Mouse (Mus musculus): ENCODE measurements around the gene Samd13. TPM values are rescaled to one million over a fixed set of nuclear protein-coding genes. Genes with fewer than 3 reads are reported as not detected.

Samd13 gene
- polyA plus RNA-seq, 1 experiment from 2014 or later = 0.30 TPM

DNA sequence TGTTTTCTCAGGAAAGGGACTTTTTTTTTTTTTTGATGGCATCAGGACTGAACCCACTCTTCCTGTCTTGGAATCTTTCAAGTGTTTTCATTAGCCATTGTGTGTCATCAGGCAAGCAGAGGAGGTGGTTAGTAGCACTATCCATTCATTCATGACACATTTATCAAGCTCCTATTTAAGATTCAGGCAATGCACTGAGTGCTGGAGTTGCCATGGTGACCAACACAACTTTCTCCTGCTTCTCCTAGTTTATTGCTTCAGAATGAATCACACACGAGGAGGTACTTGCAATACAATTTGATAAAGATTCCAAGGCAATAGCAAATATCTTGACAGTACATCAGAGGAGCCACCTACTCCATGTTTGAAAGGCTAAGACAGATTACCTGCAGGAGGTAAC lies 78.0 kb downstream of the Samd13 start:
- no peaks in the 10 kb centered on the region for H3K9me3 ChIP-seq
- no peaks in the 10 kb centered on the region for H3K36me3 ChIP-seq
- no peak overlapping the region for H3K9ac ChIP-seq
- no peaks in the 10 kb centered on the region for H3K27me3 ChIP-seq
- peak; percentile 79 for ATAC-seq (ENCODE audit: low FRiP score, low read depth)
- peak overlapping the region; percentile 58 for H3K27ac ChIP-seq (replicated peaks)
- WGBS = 12% methylated on average over 1 of the region's 1 CpGs
- H3K4me2 ChIP-seq = no peak overlapping the region
- H3K4me3 ChIP-seq = no peak overlapping the region
- peaks cover 11% of the 10 kb centered on the region for H3K4me1 ChIP-seq (replicated peaks)

DNA sequence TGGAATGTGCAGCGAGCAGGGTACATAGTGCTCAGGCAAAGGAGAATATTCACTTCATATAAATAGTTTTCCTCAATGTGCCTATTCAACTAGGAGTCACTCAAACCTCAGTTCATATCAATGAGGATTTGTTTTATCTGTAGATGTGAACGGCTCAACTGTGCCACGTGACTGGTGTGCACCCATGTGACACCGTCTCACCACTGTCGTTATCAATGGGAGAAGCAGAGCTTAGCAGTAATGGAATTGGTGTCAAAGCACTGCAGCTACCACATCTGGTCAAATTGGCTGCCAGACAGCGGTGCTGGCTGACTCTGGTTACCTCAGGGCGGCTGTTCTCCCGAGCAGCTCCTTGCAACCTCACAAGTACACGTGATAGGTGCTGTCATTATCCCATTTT lies 80.7 kb downstream of the Samd13 start:
- no peak overlapping the region for H3K4me2 ChIP-seq
- H3K27ac ChIP-seq (replicated peaks) = no peak overlapping the region
- H3K9ac ChIP-seq = no peak overlapping the region
- ATAC-seq (ENCODE audit: low FRiP score, low read depth) = no peak
- H3K4me1 ChIP-seq (replicated peaks) = peaks cover 11% of the 10 kb centered on the region
- H3K36me3 ChIP-seq = no peaks in the 10 kb centered on the region
- no peaks in the 10 kb centered on the region for H3K27me3 ChIP-seq
- WGBS = 77% methylated on average over 9 of the region's 9 CpGs
- no peaks in the 10 kb centered on the region for H3K9me3 ChIP-seq
- no peak overlapping the region for H3K4me3 ChIP-seq

DNA sequence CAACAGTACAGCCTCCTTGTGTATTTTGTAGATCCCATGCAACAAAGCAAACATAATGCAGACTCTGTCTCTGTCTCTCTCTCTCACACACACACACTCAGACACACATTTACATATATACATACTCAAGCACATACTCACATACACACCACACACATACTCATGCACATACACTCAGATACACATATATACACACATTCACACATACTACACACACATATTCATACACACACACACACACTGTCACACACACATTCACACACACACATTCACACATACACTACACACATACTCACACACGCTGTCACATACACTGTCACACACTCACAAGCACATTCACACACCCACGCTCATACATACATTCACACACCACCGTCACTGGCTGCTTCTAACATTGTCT lies 82.9 kb downstream of the Samd13 start:
- no peak for ATAC-seq (ENCODE audit: low FRiP score, low read depth)
- no peaks in the 10 kb centered on the region for H3K36me3 ChIP-seq
- H3K4me1 ChIP-seq (replicated peaks) = peaks cover 5% of the 10 kb centered on the region
- no peak overlapping the region for H3K9ac ChIP-seq
- no peak overlapping the region for H3K27ac ChIP-seq (replicated peaks)
- H3K9me3 ChIP-seq = no peaks in the 10 kb centered on the region
- WGBS = 93% methylated on average over 3 of the region's 3 CpGs
- H3K4me3 ChIP-seq = no peak overlapping the region
- no peaks in the 10 kb centered on the region for H3K27me3 ChIP-seq
- no peak overlapping the region for H3K4me2 ChIP-seq

DNA sequence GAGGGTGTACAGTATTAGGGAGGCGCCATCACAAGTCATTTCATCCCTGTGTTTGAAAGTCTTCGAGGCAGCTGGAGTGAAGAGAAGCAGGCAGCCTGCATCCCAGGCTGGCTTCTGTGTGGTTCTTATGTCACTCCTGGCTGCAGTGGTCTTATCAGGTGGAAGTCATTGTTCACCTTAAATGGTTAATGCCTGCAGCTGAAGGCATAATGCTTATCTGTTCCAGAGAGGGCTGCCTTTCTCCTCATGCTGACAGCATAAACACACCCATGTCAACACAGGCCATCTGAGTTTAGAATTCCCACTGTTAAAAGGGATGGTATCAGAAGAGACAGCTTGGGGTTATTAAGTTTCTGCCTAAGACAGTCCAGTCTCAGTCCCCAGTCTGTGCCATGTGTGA lies 84.2 kb downstream of the Samd13 start:
- 91% methylated on average over 2 of the region's 2 CpGs for WGBS
- H3K4me2 ChIP-seq = no peak overlapping the region
- no peaks in the 10 kb centered on the region for H3K27me3 ChIP-seq
- H3K4me1 ChIP-seq (replicated peaks) = no peaks in the 10 kb centered on the region
- H3K36me3 ChIP-seq = no peaks in the 10 kb centered on the region
- no peak for ATAC-seq (ENCODE audit: low FRiP score, low read depth)
- H3K27ac ChIP-seq (replicated peaks) = no peak overlapping the region
- H3K4me3 ChIP-seq = no peak overlapping the region
- H3K9me3 ChIP-seq = no peaks in the 10 kb centered on the region
- H3K9ac ChIP-seq = no peak overlapping the region

DNA sequence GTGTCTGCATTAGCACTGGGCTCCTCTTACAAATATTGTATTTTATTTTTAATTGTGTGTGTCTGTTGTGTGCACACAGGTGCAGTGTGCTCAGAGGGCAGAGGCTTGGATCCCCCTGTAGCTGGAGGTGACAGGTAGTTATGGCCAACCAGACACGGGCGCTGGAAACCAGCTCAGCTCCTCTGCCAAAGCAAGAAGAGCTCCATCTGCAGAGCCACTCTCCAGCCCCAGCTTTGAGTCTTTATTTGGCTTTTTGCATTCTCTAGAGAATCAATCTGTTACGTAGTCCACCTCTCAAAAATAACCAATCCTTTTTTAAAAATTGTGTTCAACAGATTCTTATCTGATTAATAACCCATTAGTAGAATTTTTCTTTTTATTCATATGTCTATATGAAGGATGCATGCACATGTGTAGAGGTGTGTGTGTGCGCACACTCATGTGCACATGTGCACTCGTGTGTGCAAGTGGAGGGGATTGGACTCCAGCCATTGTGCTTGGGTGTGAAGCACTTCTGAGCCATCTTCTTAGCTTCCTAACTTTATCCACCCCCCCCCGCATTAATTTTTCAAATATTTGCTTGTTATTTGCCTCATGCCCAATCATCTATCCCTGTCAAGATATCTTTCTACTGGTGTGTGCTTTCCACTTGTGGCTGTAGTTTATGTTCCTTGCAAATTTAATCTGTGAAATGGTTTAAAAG lies 86.0 kb downstream of the Samd13 start:
- Histone ChIP-seq H3K27ac (replicated peaks) (no peak overlapping the region), H3K4me1 (replicated peaks) (no peaks in the 10 kb centered on the region), H3K4me2 (no peak overlapping the region), H3K9me3 (no peaks in the 10 kb centered on the region), H3K9ac (no peak overlapping the region), H3K36me3 (no peaks in the 10 kb centered on the region), H3K27me3 (no peaks in the 10 kb centered on the region), H3K4me3 (no peak overlapping the region)
- 91% methylated on average over 6 of the region's 6 CpGs for WGBS
- ATAC-seq (ENCODE audit: low FRiP score, low read depth) = no peak

DNA sequence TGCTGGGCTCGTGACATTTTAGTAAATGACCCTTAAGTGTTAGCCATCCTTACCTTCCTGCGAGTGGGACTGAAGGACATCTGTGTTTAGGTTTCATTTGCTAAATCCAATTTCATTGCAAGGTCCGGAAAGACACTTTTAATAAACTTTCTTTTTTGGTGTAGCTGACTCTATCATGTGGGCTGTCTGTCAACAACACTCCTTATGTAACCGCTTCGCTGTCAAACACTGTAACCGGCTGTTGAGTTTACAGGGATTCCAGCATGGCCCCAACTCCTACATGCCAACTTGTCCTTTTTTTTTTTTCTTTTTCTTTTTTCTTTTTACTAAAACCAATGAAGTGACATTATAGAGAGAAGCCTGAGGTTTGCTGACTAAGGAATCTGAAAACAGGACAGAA lies 87.0 kb downstream of the Samd13 start:
- no peak for ATAC-seq (ENCODE audit: low FRiP score, low read depth)
- no peaks in the 10 kb centered on the region for H3K9me3 ChIP-seq
- no peaks in the 10 kb centered on the region for H3K36me3 ChIP-seq
- H3K4me1 ChIP-seq (replicated peaks) = no peaks in the 10 kb centered on the region
- H3K9ac ChIP-seq = no peak overlapping the region
- no peak overlapping the region for H3K4me3 ChIP-seq
- WGBS = 87% methylated on average over 6 of the region's 6 CpGs
- no peak overlapping the region for H3K27ac ChIP-seq (replicated peaks)
- H3K27me3 ChIP-seq = no peaks in the 10 kb centered on the region
- H3K4me2 ChIP-seq = no peak overlapping the region

DNA sequence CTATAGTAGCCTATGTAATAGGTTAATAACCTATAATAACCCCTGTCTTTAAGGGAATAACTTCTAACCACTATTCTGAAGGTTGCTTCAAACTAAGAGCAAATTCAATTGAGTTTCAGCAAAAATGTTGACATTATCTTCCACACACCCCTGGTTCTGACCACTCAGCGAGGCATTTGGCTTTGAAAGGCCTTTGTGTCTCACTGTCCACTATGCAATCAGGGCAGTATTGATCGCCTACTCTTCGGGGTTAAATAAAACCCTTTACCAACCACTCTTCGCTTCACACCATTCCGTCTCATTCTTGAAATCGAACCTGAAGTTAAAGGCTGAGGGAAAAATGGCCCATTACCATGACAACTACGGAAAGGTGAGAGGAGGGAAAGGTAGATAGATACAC lies 88.5 kb downstream of the Samd13 start:
- Histone ChIP-seq H3K27ac (replicated peaks) (no peak overlapping the region), H3K36me3 (no peaks in the 10 kb centered on the region), H3K9ac (no peak overlapping the region), H3K27me3 (no peaks in the 10 kb centered on the region), H3K4me2 (no peak overlapping the region), H3K9me3 (no peaks in the 10 kb centered on the region), H3K4me1 (replicated peaks) (no peaks in the 10 kb centered on the region), H3K4me3 (no peak overlapping the region)
- WGBS = 91% methylated on average over 7 of the region's 7 CpGs
- no peak for ATAC-seq (ENCODE audit: low FRiP score, low read depth)

DNA sequence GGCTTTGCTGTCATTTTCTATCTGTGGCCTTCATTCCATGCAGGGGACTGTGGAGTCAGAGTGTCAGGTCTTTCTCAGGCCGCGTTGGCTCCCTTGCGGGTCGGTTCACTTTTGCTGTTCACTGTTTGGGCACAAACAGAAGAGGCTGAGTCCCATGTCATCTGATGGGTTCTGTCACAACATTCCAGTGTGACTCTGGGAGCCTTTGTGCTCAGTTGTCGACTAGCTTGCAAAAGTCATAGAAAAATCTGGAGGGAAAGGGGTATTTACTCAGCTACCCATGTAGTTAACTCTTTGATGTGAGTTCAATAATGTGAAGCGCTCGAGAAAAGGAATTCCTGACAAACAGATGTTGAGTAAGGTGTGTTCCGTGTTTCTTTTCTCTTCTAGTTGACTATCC lies 89.0 kb downstream of the Samd13 start:
- Histone ChIP-seq H3K9me3 (no peaks in the 10 kb centered on the region), H3K36me3 (no peaks in the 10 kb centered on the region), H3K9ac (no peak overlapping the region), H3K4me3 (no peak overlapping the region), H3K27ac (replicated peaks) (no peak overlapping the region), H3K4me1 (replicated peaks) (no peaks in the 10 kb centered on the region), H3K4me2 (no peak overlapping the region), H3K27me3 (no peaks in the 10 kb centered on the region)
- WGBS = 87% methylated on average over 8 of the region's 8 CpGs
- no peak for ATAC-seq (ENCODE audit: low FRiP score, low read depth)

DNA sequence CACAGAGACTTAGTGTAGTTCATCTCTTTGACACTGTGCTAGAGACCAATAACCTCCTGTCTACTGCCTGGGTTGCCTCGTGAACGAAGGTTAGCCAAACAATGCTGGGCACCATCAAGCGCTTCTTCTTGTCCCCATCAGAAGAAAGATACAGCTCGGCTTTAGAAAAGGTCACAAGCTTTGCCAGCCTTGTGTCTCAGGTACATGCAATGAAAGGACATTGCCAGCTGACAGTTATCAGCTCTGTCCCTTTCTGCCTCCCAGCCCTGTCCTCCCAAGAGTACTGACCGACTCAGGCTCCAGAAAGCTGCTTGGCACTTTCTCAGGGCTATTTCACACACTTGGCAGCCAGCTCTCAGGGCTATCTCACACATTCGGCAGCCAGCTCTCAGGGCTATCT lies 90.0 kb downstream of the Samd13 start:
- no peaks in the 10 kb centered on the region for H3K27me3 ChIP-seq
- no peak for ATAC-seq (ENCODE audit: low FRiP score, low read depth)
- H3K27ac ChIP-seq (replicated peaks) = no peak overlapping the region
- no peaks in the 10 kb centered on the region for H3K4me1 ChIP-seq (replicated peaks)
- H3K4me2 ChIP-seq = no peak overlapping the region
- no peaks in the 10 kb centered on the region for H3K36me3 ChIP-seq
- no peak overlapping the region for H3K4me3 ChIP-seq
- H3K9ac ChIP-seq = no peak overlapping the region
- no peaks in the 10 kb centered on the region for H3K9me3 ChIP-seq
- WGBS = 87% methylated on average over 6 of the region's 6 CpGs

Other genes with a start within 250 kb of the Samd13 start
- 5.2 and 5.8 TPM in 2 replicates for gene Ctbs, start 235.8 kb downstream of the Samd13 start, polyA plus RNA-seq (2015; fragmentation: Nextera tagmentation; extraction: Ambion mirVana)
- 5.4 and 5.6 TPM in 2 replicates for gene Spata1, start 185.8 kb downstream of the Samd13 start, polyA plus RNA-seq (2015; fragmentation: Nextera tagmentation; extraction: Ambion mirVana)
- gene Gng5, start 185.8 kb downstream of the Samd13 start, polyA plus RNA-seq (2015; fragmentation: Nextera tagmentation; extraction: Ambion mirVana) = 372 and 431 TPM in 2 replicates
- gene Rpf1, start 164.2 kb downstream of the Samd13 start, polyA plus RNA-seq (2015; fragmentation: Nextera tagmentation; extraction: Ambion mirVana) = 37.0 and 37.6 TPM in 2 replicates
- gene Uox, start 115.2 kb downstream of the Samd13 start, polyA plus RNA-seq (2015; fragmentation: Nextera tagmentation; extraction: Ambion mirVana) = 0.14 and 0.18 TPM in 2 replicates
- gene Dnase2b, start 70.0 kb downstream of the Samd13 start, polyA plus RNA-seq (2015; fragmentation: Nextera tagmentation; extraction: Ambion mirVana) = not detected in 2 replicates
- not detected in 2 replicates for gene 4930503B20Rik, start 34.3 kb downstream of the Samd13 start, polyA plus RNA-seq (2015; fragmentation: Nextera tagmentation; extraction: Ambion mirVana)
- gene Prkacb, start 127.4 kb upstream of the Samd13 start, polyA plus RNA-seq (2015; fragmentation: Nextera tagmentation; extraction: Ambion mirVana) = 181 and 186 TPM in 2 replicates
- gene Ttll7, start 166.8 kb upstream of the Samd13 start, polyA plus RNA-seq (2015; fragmentation: Nextera tagmentation; extraction: Ambion mirVana) = 8.5 and 8.7 TPM in 2 replicates